Mouse (Mus musculus) spleen, adult 2 months (tissue): ENCODE results near the gene Mum1l1.

Source experiments
- CTCF ChIP-seq: fragments of 200-500 bp; IDR thresholded peaks from 2 replicates; pipeline ENCODE4 v1.5.1; 2011; ENCODE audit warnings: mild to moderate bottlenecking, inconsistent platforms; ENCODE audit not compliant: insufficient read depth, insufficient read length, insufficient replicate concordance; ENCODE audit errors: extremely low read depth
- POLR2A ChIP-seq: fragments of 200-500 bp; IDR thresholded peaks from 2 replicates; pipeline ENCODE4 v1.6.1; 2011; ENCODE audit warnings: low read depth, low read length, inconsistent platforms

- TF ChIP-seq CTCF (no peak), POLR2A (no peak)
Observed at GRCm38 (mm10) chrX:139257072-139257471, 47.2 kb downstream of the Mum1l1 start.
